Mouse (Mus musculus) layer of hippocampus, adult 2 months (tissue): Measurements from ENCODE around the gene Obscn. TPM values are rescaled to one million over a fixed set of nuclear protein-coding genes. Genes with fewer than 3 reads are reported as not detected.

Source experiments
- DNase-seq, 2 experiments: peaks; one replicate each; pipeline ENCODE4 v3.0.0; 2022; ENCODE audit warnings: low spot score in 2 of 2
- H3K27ac ChIP-seq: fragments of 200-600 bp; 2 replicates; pipeline ENCODE4 v1.8.1; 2022
- H3K4me3 ChIP-seq: fragments of 200-600 bp; 2 replicates; pipeline ENCODE4 v1.8.1; 2022; ENCODE audit warnings: mild to moderate bottlenecking
- CTCF ChIP-seq: fragments of 200-600 bp; conservative IDR thresholded peaks from 2 replicates; pipeline ENCODE4 v1.8.1; 2022; ENCODE audit warnings: antibody characterized with exemption, mild to moderate bottlenecking, moderate library complexity
- total RNA-seq, 2 experiments: library from RNA; stranded (reverse); gene quantifications; 2 replicates each; pipeline ENCODE4 v1.2.3; 2021

The Obscn gene
- total RNA-seq, 2 experiments from 2014 or later: 1.2 to 1.5 TPM

- peak overlapping the region; percentile 33; the same call in 1 of the 2 replicates for H3K4me3 ChIP-seq
- no peak for DNase-seq
- TF ChIP-seq CTCF: no peak
- H3K27ac ChIP-seq: no peak overlapping the region
Measured at GRCm38 (mm10) chr11:59135051-59135820, 966 bp downstream of the Obscn start.

GRCm38 (mm10) chr11:59134373-59134997, 1.7 kb downstream of the Obscn start:
- peak; percentile 16; the same call in 1 of the 2 replicates for TF ChIP-seq CTCF
- Histone ChIP-seq H3K27ac (no peak overlapping the region), H3K4me3 (no peak overlapping the region)
- DNase-seq: no peak

GRCm38 (mm10) chr11:59132065-59132464, 4.1 kb downstream of the Obscn start:
- no peak for DNase-seq
- no peak for TF ChIP-seq CTCF
- H3K4me3 ChIP-seq: no peak overlapping the region
- H3K27ac ChIP-seq: no peak overlapping the region

- Histone ChIP-seq H3K27ac (no peak overlapping the region), H3K4me3 (no peak overlapping the region)
- no peak for TF ChIP-seq CTCF
- DNase-seq: no peak
Measured at GRCm38 (mm10) chr11:59131348-59131919, 4.8 kb downstream of the Obscn start.

GRCm38 (mm10) chr11:59130782-59131181, 5.4 kb downstream of the Obscn start:
- no peak for TF ChIP-seq CTCF
- no peak for DNase-seq
- Histone ChIP-seq H3K27ac (no peak overlapping the region), H3K4me3 (no peak overlapping the region)

GRCm38 (mm10) chr11:59105945-59106344, 30.3 kb downstream of the Obscn start:
- TF ChIP-seq CTCF: peak; percentile 21; the same call in 1 of the 2 replicates
- DNase-seq: no peak
- Histone ChIP-seq H3K27ac (no peak overlapping the region), H3K4me3 (no peak overlapping the region)

GRCm38 (mm10) chr11:59102324-59102723, 33.9 kb downstream of the Obscn start:
- TF ChIP-seq CTCF: peak; percentile 58
- no peak overlapping the region for H3K4me3 ChIP-seq
- no peak overlapping the region for H3K27ac ChIP-seq
- DNase-seq: no peak

- no peak overlapping the region for H3K27ac ChIP-seq
- H3K4me3 ChIP-seq: no peak overlapping the region
- peak; percentile 72 for TF ChIP-seq CTCF
- DNase-seq: peak in 1 of 2 experiments; percentile 47
Measured at GRCm38 (mm10) chr11:59098339-59098738, 37.9 kb downstream of the Obscn start.

- no peak for DNase-seq
- Histone ChIP-seq H3K27ac (no peak overlapping the region), H3K4me3 (no peak overlapping the region)
- TF ChIP-seq CTCF: no peak
Measured at GRCm38 (mm10) chr11:59097770-59098169, 38.4 kb downstream of the Obscn start.

GRCm38 (mm10) chr11:59094213-59094612, 42.0 kb downstream of the Obscn start:
- peak; percentile 60 for TF ChIP-seq CTCF
- Histone ChIP-seq H3K27ac (no peak overlapping the region), H3K4me3 (no peak overlapping the region)
- no peak for DNase-seq

GRCm38 (mm10) chr11:59087581-59087980, 48.6 kb downstream of the Obscn start:
- no peak for TF ChIP-seq CTCF
- no peak for DNase-seq
- no peak overlapping the region for H3K27ac ChIP-seq
- no peak overlapping the region for H3K4me3 ChIP-seq

GRCm38 (mm10) chr11:59085200-59085599, 51.0 kb downstream of the Obscn start:
- no peak for DNase-seq
- Histone ChIP-seq H3K27ac (no peak overlapping the region), H3K4me3 (no peak overlapping the region)
- no peak for TF ChIP-seq CTCF

- Histone ChIP-seq H3K4me3 (no peak overlapping the region), H3K27ac (no peak overlapping the region)
- DNase-seq: no peak
- TF ChIP-seq CTCF: no peak
Measured at GRCm38 (mm10) chr11:59083125-59083524, 53.1 kb downstream of the Obscn start.
